Mouse (Mus musculus): Measurements from ENCODE around the gene Aqp8. TPM values are rescaled to one million over a fixed set of nuclear protein-coding genes. Genes with fewer than 3 reads are reported as not detected.

Aqp8 gene
- polyA plus RNA-seq, 1 experiment from 2014 or later: not detected

DNA sequence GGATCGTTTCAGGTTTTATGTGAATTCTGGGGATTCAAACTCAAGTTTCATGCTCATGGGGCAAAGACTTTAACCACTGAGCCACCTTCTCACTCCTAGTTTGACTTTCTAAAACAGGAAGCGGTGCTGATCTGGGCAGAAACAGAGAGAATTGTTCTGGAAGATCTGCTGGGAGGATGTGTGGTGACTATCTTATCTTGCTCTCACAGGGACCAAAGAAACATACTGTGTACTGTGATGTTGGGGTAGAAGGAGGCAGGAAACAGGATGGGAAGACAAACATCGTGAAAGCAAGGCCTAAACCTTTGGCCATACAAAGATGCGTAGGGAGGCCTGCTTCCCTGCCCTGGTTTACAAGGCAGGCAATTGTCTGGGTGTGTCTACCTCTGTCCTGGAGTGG is 2.8 kb upstream of the Aqp8 start:
- Histone ChIP-seq H3K36me3 (ENCODE audit: control insufficient read depth, insufficient read depth, low read length) (no peaks in the 10 kb centered on the region), H3K4me2 (ENCODE audit: low read length) (no peak overlapping the region), H3K4me3 (replicated peaks; ENCODE audit: low read depth, low read length) (no peak overlapping the region), H3K4me1 (ENCODE audit: control insufficient read depth, insufficient read depth, low read length) (no peaks in the 10 kb centered on the region), H3K27me3 (ENCODE audit: control insufficient read depth, insufficient read depth, low read length) (no peaks in the 10 kb centered on the region), H3K9me3 (ENCODE audit: control insufficient read depth, low read length) (no peaks in the 10 kb centered on the region), H3K9ac (replicated peaks; ENCODE audit: low read length) (no peak overlapping the region), H3K27ac (replicated peaks; ENCODE audit: low read depth, low read length) (no peak overlapping the region)
- ATAC-seq (ENCODE audit: low FRiP score, low TSS enrichment): no peak
- 90% methylated on average over 4 of the region's 4 CpGs for WGBS
- DNase-seq: no peak

DNA sequence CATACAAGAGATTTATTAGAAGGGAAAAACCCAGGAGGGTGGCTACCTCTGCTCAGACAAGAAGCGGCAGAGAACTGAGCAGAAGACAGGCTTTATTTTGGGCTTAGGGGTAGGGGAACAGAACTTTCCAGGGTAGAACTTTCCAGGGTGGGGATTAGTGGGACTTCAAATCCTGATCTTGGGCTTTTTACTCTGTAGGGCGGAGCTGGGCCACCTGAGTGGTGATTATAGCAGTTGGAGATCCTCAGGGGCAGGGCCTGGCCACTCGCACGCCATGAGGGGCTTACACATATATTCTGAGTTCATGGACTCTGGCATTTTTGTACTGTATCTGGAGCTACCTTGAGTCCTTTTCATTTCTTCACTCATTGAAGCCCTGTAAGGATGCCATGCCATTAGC is 775 bp upstream of the Aqp8 start:
- H3K9me3 ChIP-seq (ENCODE audit: control insufficient read depth, low read length): no peaks in the 10 kb centered on the region
- no peak overlapping the region for H3K27ac ChIP-seq (replicated peaks; ENCODE audit: low read depth, low read length)
- ATAC-seq (ENCODE audit: low FRiP score, low TSS enrichment) (no peak), DNase-seq (no peak)
- H3K4me2 ChIP-seq (ENCODE audit: low read length): no peak overlapping the region
- no peak overlapping the region for H3K9ac ChIP-seq (replicated peaks; ENCODE audit: low read length)
- no peaks in the 10 kb centered on the region for H3K27me3 ChIP-seq (ENCODE audit: control insufficient read depth, insufficient read depth, low read length)
- WGBS: 88% methylated on average over 4 of the region's 4 CpGs
- no peaks in the 10 kb centered on the region for H3K4me1 ChIP-seq (ENCODE audit: control insufficient read depth, insufficient read depth, low read length)
- H3K36me3 ChIP-seq (ENCODE audit: control insufficient read depth, insufficient read depth, low read length): no peaks in the 10 kb centered on the region
- no peak overlapping the region for H3K4me3 ChIP-seq (replicated peaks; ENCODE audit: low read depth, low read length)

DNA sequence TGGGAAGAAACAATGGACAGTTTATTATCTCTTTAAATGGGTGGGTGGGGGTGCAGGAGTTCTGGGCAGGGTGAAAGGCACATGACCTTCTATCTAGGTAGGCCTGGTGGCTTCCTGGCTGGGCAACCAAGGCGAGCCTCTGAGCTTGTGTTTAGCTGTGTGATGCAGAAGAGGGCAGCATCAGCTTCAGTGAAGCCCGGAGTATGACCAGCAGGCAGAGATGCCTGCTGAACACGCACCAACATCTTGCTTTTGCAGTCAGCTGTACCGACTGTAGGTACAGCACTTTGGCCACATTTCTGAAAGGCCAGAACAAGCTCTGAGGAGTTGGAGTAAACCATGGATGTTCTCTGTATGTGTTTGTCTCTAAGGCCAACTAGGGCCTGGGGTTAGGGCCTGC is 1.5 kb downstream of the Aqp8 start:
- Histone ChIP-seq H3K9me3 (ENCODE audit: control insufficient read depth, low read length) (no peaks in the 10 kb centered on the region), H3K4me2 (ENCODE audit: low read length) (no peak overlapping the region), H3K36me3 (ENCODE audit: control insufficient read depth, insufficient read depth, low read length) (no peaks in the 10 kb centered on the region), H3K27ac (replicated peaks; ENCODE audit: low read depth, low read length) (no peak overlapping the region), H3K27me3 (ENCODE audit: control insufficient read depth, insufficient read depth, low read length) (no peaks in the 10 kb centered on the region), H3K4me1 (ENCODE audit: control insufficient read depth, insufficient read depth, low read length) (no peaks in the 10 kb centered on the region), H3K9ac (replicated peaks; ENCODE audit: low read length) (no peak overlapping the region), H3K4me3 (replicated peaks; ENCODE audit: low read depth, low read length) (no peak overlapping the region)
- ATAC-seq (ENCODE audit: low FRiP score, low TSS enrichment) (no peak), DNase-seq (no peak)
- 80% methylated on average over 4 of the region's 4 CpGs for WGBS

DNA sequence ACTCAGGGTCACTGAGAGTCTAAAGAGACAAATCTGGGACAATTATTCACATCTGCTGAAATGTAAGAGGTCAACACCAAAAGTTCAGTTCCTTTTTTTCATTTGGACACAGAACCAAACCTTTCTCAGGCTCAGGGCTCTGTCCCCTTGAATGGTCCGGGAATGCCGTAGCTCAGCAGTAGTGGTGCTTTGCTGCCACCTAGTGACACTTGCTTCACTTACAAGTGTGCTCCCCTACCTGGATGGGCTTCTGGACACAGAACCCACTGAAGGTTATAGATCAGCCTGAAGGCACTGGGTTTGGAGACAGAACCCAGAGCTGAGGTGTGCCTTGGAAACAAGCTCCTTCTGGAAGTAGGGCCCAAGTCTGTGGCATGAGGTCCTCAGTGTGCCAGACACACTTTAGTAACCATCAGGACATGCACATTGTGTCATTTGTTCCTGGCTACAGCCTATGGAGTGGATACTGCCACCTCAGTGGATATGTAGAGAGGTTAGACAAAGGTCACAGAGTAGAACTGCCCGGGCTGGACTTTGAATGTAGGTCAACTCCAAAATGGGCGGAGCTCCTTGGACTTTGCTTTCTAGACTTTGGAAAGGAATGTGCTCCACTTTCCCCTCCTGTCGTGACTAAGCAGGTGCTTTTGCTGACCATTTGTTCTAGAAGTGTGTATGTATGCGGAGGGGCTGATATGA is 3.7 kb downstream of the Aqp8 start:
- Histone ChIP-seq H3K4me3 (replicated peaks; ENCODE audit: low read depth, low read length) (no peak overlapping the region), H3K4me2 (ENCODE audit: low read length) (no peak overlapping the region), H3K36me3 (ENCODE audit: control insufficient read depth, insufficient read depth, low read length) (no peaks in the 10 kb centered on the region), H3K9ac (replicated peaks; ENCODE audit: low read length) (no peak overlapping the region), H3K27me3 (ENCODE audit: control insufficient read depth, insufficient read depth, low read length) (no peaks in the 10 kb centered on the region), H3K27ac (replicated peaks; ENCODE audit: low read depth, low read length) (no peak overlapping the region), H3K4me1 (ENCODE audit: control insufficient read depth, insufficient read depth, low read length) (no peaks in the 10 kb centered on the region), H3K9me3 (ENCODE audit: control insufficient read depth, low read length) (no peaks in the 10 kb centered on the region)
- no peak; the same call in 1 of the 2 replicates for ATAC-seq (ENCODE audit: low FRiP score, low TSS enrichment)
- 36% methylated on average over 6 of the region's 6 CpGs for WGBS
- peak; percentile 93 for DNase-seq

DNA sequence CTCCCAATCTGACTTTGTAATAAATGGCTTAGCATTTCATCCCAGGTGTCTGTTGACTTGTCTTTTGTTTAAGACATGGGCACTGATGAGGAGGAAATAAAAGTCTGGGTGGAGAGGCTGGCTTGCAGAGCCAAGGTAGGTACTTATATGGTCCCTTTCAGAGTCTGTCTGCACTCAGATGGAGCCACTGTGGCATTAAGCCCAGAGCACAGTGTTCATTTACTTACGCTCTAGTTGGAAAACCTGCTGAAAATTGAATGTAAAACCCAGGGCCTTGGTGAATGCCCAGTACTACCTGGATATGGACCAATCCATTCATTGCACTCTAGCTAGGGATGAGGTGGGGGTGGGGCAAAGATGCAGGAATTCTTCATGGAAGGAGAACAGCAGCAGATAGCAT is 5.9 kb downstream of the Aqp8 start:
- Histone ChIP-seq H3K9me3 (ENCODE audit: control insufficient read depth, low read length) (no peaks in the 10 kb centered on the region), H3K9ac (replicated peaks; ENCODE audit: low read length) (no peak overlapping the region), H3K27me3 (ENCODE audit: control insufficient read depth, insufficient read depth, low read length) (no peaks in the 10 kb centered on the region), H3K4me2 (ENCODE audit: low read length) (no peak overlapping the region), H3K27ac (replicated peaks; ENCODE audit: low read depth, low read length) (no peak overlapping the region), H3K36me3 (ENCODE audit: control insufficient read depth, insufficient read depth, low read length) (no peaks in the 10 kb centered on the region), H3K4me1 (ENCODE audit: control insufficient read depth, insufficient read depth, low read length) (no peaks in the 10 kb centered on the region), H3K4me3 (replicated peaks; ENCODE audit: low read depth, low read length) (no peak overlapping the region)
- DNase-seq (no peak), ATAC-seq (ENCODE audit: low FRiP score, low TSS enrichment) (no peak)
- WGBS: 95% methylated on average over 1 of the region's 1 CpGs

DNA sequence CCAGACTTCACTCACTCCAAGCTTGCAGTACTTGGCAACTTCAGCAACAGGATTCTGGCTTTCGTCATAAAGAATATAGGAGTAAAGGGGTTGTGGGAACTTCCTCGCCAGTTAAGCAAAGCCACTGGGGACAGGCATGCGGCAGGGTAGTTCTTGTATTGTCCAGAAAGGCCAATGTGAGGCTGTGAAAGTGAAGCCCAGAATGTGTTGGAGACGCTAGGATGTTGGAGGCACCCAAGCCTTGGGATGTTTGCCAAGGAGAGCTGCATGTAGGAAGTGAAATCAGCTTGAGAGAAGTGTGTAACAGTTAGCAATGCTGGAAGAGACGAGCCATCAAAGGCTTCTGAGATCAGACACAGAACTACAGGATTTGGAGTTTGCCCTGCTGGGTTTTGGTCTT is 25.6 kb downstream of the Aqp8 start:
- no peak overlapping the region for H3K27ac ChIP-seq (replicated peaks; ENCODE audit: low read depth, low read length)
- no peaks in the 10 kb centered on the region for H3K27me3 ChIP-seq (ENCODE audit: control insufficient read depth, insufficient read depth, low read length)
- no peaks in the 10 kb centered on the region for H3K4me1 ChIP-seq (ENCODE audit: control insufficient read depth, insufficient read depth, low read length)
- ATAC-seq (ENCODE audit: low FRiP score, low TSS enrichment) (no peak), DNase-seq (no peak)
- WGBS: 90% methylated on average over 5 of the region's 5 CpGs
- H3K4me3 ChIP-seq (replicated peaks; ENCODE audit: low read depth, low read length): no peak overlapping the region
- peaks cover 52% of the 10 kb centered on the region for H3K36me3 ChIP-seq (ENCODE audit: control insufficient read depth, insufficient read depth, low read length)
- H3K9ac ChIP-seq (replicated peaks; ENCODE audit: low read length): no peak overlapping the region
- no peak overlapping the region for H3K4me2 ChIP-seq (ENCODE audit: low read length)
- no peaks in the 10 kb centered on the region for H3K9me3 ChIP-seq (ENCODE audit: control insufficient read depth, low read length)

DNA sequence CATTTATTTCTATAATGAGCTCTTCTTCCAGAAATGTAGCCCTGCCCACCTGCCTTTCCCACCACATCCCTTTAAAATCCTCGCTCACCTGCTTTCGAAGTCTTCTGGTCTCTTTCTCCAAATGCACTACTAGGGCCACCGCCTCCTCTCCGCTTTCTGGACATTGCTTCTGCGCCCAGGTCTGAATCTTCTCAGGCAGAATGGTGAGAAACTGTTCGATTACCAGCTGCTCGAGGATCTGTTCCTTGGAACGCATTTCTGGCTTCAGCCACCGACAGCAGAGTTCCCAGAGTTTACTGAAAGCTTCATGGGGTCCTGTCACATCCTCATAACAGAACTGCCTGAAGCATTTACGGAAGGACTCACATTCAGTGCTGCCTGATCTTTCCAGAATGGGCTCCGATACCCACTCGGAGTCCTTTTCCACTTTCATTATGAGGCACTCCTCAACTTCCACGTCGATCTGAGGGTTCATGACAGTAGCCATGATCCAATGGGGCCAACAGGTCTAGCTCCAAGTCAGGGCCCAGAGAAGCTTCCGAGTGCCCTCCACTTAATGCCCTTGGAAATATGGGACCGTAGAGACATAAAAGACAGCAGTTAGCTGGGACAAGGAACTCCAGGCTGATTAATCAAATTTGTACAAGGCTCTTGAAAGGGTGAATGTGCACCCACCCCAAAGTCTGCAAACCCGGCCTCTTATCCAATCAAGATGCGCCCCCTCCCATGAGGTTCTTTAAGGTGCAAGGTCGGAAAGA is 37.6 kb downstream of the Aqp8 start:
- Histone ChIP-seq H3K4me3 (replicated peaks; ENCODE audit: low read depth, low read length) (peak overlapping the region; percentile 83), H3K9ac (replicated peaks; ENCODE audit: low read length) (peak overlapping the region; percentile 95), H3K9me3 (ENCODE audit: control insufficient read depth, low read length) (no peaks in the 10 kb centered on the region), H3K36me3 (ENCODE audit: control insufficient read depth, insufficient read depth, low read length) (peaks cover 25% of the 10 kb centered on the region), H3K4me1 (ENCODE audit: control insufficient read depth, insufficient read depth, low read length) (peaks cover 26% of the 10 kb centered on the region), H3K27me3 (ENCODE audit: control insufficient read depth, insufficient read depth, low read length) (no peaks in the 10 kb centered on the region), H3K4me2 (ENCODE audit: low read length) (peak overlapping the region; percentile 68), H3K27ac (replicated peaks; ENCODE audit: low read depth, low read length) (peak overlapping the region; percentile 97)
- ATAC-seq (ENCODE audit: low FRiP score, low TSS enrichment) (no peak), DNase-seq (peak; percentile 26)
- WGBS: 42% methylated on average over 19 of the region's 19 CpGs

DNA sequence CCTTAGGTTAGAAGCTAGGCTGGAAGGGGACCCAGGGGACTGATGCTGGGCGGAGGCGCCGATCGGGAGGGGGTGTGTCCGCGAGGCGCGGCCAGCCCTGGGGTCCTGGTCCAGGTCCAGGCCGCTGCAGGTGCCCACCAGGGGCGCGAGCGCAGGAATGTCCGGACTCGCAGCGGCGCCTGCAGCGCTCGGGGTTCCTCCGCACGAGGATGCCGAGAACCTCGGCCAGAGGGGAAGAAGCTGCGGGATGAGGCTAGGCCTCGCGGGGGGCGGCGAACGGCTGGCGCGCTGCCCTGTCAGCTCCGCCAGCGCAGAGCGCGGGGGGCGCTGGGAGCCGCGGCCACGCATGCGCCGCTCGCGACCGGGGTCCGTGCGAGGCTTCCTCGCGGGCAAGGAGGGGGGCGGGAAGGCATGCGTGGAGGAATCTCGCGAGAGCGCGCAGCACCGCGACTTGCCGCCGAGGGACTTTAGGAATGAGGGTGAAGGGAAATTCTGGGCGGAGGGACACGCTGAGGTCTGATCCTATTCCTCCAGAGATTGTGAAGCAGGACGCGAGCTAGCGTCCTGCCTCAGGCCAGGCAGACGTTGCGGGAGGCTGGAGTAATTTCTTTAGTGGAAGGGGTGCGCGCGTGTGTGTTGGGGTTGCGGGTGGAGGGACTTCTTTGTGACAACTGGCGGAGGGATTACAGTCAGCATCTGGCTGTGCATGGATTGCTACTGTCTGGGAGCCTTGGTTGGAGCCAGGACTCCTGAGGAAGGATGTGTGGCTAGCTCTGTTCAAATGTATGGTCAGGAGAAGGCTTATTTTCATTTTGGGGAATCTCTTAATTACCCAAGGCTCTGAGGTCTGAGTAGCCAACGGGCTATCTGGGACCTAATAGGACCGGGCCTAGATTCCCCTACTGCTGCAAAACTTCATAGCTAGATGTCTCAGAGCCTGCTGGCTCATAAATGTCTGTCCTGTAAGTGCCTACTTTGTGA is 38.4 kb downstream of the Aqp8 start, which contains the start of gene Zkscan2:
Gene Zkscan2 (minus strand): TSS at position 211 of the 981 bp plus-strand sequence.
- H3K27me3 ChIP-seq (ENCODE audit: control insufficient read depth, insufficient read depth, low read length): no peaks in the 10 kb centered on the region
- ATAC-seq (ENCODE audit: low FRiP score, low TSS enrichment) (peak; percentile 96), DNase-seq (peak; percentile 98)
- 1% methylated on average over 71 of the region's 71 CpGs for WGBS
- H3K4me1 ChIP-seq (ENCODE audit: control insufficient read depth, insufficient read depth, low read length): peaks cover 26% of the 10 kb centered on the region
- peak within 1 kb of the TSS; percentile 68 for H3K4me2 ChIP-seq (ENCODE audit: low read length)
- peak within 1 kb of the TSS; percentile 83 for H3K4me3 ChIP-seq (replicated peaks; ENCODE audit: low read depth, low read length)
- H3K36me3 ChIP-seq (ENCODE audit: control insufficient read depth, insufficient read depth, low read length): peaks cover 17% of the 10 kb centered on the region
- H3K9me3 ChIP-seq (ENCODE audit: control insufficient read depth, low read length): no peaks in the 10 kb centered on the region
- H3K9ac ChIP-seq (replicated peaks; ENCODE audit: low read length): peak within 1 kb of the TSS; percentile 95
- H3K27ac ChIP-seq (replicated peaks; ENCODE audit: low read depth, low read length): peak within 1 kb of the TSS; percentile 97
